Mouse (Mus musculus): ENCODE measurements at regions not wholly inside any gene's neighbourhood (a gene's known extent, or its start where the extent isn't known, plus 50 kb on each side); places are given as distances from the start of the nearest gene placed in this dataset.

DNA sequence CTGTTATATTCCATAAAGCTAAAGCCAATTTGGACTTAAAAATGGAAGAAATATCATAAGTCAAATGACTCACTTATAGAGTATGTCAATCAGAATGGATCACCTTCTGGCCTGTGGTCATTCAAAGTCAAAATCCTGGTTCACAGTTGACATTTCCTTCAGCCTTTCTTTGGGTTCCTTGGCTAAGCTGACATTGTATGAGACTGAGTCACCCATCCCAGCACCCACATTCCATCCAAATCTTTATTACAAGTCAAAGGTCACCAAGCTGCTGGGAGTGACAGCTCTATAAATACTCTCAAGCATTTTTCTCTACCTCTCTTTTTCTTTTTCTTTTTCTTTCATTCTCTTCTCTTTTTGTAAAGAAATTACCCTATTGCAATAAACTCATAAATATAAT lies 145.3 kb upstream of the Gm11114 start:
- TF ChIP-seq CTCF (IDR thresholded peaks at IDR 0.05) (no peak), POLR2A (IDR thresholded peaks at IDR 0.05; ENCODE audit: insufficient read depth, low read depth, low read length) (no peak)

All from heart, adult 2 months (tissue).